Mouse (Mus musculus) heart, adult 18-20 months (tissue): Measurements from ENCODE around the gene D330020A13Rik. TPM values are rescaled to one million over a fixed set of nuclear protein-coding genes. Genes with fewer than 3 reads are reported as not detected.
A peak's percentile ranks its signal among the peaks of the same experiment; 100 is the strongest.
"Not testable (repeated sequence)": the region's sequence is repeated elsewhere in the genome, so short reads cannot be mapped to it uniquely, and the experiment has no call there.

Source experiments
- DNase-seq, 2 experiments: peaks; one replicate each; pipeline ENCODE4 v3.0.0; 2021 to 2022; ENCODE audit warnings: mixed read lengths in 1 of 2
- long read RNA-seq, 2 experiments: library from polyadenylated mRNA; stranded (forward); transcript quantifications; one replicate each; pipeline ENCODE4 v2.0.0; 2021
- total RNA-seq, 2 experiments: library from RNA; stranded (reverse); gene quantifications; 2 replicates each; pipeline ENCODE4 v1.2.3; 2021

Gene D330020A13Rik
- total RNA-seq, result not detected
- long read RNA-seq, experiment 1, result 0 reads
- long read RNA-seq, experiment 2, result 0 reads

DNA sequence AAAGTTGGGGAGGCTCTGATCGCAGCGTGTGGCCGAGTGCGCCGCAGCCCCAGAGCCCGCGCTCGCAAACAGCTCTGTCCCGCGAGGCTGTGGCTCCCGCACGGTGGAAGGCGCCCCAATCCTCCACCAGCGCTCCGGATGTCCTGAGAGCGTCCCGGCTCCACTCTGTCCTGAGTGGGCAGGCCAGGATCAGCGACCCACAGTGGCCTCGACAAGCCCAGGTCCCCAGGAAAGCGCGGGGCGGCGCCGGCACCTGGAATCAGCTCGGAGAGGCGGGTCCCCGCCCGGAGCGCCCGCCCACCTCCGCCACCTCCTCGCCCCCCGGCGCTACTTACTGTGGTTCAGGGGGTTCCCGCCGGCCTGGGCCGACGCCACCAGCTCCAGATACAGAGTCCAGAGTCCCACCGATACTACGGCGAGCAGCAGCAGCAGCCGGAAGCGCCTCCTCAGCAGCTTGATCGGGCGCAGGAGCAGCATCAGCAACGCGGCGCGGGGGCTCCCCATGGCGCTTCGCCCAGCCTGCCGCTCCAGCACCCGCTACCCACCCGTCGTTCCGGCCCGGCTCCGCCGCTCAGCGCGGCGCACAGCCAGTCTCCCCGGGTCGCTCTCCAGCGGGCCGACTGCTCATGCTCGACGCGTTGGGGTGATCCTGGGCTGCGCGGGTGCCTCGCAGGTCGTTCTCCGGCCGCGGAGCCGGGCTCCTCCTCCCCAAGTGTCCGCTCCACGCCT lies at the start of gene D330020A13Rik, which contains the start of gene B4galnt3:
TSS of gene D330020A13Rik (plus strand) at position 309 of the 729 bp plus-strand sequence.
TSS of gene B4galnt3 (minus strand) at position 504 of the 729 bp plus-strand sequence.
- DNase-seq, result peak in 1 of 2 experiments; percentile 17

DNA sequence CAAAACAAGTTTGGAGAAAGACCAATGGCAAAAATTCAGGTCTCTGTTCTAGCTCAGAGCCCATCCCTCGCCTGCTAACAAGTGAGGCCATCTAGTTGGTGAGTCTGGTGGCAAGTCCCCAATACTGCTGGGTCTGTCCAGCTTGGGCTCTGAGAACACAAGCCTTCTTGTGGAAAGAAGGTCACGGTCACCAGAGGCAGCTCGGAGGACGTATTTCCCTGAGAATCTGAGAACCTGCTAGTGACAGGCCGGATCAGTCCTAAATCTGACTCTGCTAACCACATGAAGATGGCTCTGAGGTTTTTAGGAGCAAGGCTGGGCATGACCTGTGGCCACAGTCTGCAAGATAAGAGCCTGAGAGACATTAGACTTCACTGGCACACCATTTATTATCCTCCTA lies 47.5 kb upstream of the D330020A13Rik start:
- DNase-seq, result no peak

DNA sequence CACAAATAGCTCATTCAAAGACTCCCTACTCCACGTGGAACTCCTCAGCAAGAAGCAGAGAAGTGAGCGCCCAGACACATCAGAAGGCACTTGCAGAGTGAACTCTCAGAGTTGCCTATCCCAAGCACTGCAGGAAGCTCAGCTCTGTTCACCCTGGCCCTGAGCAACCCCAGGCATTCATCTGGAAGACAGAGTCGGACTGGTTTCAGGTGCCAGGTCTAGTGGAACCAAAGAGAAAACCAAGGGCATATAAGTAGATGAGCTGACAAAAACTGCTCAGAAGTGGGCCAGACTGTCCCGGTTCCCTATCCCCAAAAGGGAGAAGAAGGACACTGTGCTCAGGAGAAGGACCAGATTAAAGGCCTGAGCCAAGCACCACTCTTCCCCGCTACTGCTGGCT lies 44.3 kb upstream of the D330020A13Rik start:
- no peak for DNase-seq

DNA sequence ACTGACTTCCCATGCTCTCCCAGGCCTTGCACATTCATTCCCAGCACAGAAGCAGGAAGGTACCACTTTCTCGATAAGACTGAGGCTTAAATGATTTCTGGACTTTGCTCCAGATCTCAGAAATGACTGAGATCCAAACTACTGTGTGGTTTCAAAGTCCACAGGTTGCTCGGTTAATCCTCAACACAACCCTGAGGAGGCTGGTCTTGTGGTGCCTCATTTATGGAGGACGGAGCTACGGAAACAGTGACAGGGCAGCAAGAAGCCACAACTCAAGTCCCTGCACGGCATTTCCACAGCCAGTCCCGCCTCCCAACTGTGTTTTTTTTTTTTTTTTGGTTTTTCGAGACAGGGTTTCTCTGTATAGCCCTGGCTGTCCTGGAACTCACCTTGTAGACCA lies 43.2 kb upstream of the D330020A13Rik start:
- no peak for DNase-seq

DNA sequence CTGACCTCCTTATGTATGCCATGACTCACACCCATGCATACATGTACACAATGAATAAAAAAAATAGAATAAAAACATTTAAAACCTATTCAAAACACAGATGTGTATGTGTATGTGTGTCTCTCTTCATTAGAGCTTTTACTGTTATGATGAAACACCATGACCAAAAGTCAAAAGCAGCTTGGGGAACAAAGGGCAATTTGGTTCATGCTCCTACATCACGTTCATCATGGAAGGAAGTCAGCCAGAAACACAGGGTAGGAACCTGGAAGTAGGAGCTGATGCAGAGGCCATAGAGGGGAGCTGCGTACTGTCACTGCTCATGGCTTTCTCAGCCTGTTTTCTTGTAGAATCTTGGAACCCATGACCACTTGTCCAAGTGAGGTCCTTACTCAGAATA lies 41.4 kb upstream of the D330020A13Rik start:
- DNase-seq, result no peak

DNA sequence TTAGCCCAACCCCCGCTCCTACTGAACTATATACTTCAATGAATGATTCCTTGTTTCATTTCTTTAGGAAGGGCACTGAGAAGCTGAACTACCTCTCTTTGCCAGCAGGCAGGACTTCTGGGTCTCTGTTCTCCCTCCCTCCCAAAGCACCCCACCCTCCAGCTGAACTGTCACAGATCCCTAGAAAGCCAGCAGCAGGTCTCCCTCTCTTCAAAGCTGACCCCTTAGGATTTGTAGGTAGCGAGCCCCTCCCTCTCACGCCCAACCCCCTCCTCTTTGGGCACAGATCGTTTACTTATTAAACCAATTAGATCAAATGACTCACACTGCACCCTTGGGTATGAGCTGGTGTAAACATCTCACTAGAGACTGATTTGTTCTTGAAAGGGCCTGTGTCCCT lies 39.5 kb upstream of the D330020A13Rik start:
- no peak for DNase-seq

DNA sequence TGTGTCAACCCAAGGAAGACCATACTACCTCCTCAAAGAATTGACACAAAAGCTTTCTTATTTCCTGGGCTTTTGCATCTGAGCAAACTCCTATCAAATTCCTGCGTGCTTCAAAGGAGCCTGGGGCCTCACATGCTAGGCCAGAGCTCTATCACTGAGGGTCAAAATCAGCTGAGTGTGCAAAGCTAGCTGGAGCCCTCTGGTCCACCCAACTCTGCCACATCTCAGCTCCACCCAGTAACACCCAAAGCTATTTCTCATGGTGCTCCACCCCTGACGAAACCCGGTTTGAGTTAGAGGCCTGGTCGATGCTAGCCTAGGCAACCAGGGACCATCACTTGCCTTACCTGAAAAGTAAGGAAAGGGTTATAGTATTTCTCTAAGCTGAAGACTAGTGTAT lies 39.0 kb upstream of the D330020A13Rik start:
- DNase-seq, result no peak

DNA sequence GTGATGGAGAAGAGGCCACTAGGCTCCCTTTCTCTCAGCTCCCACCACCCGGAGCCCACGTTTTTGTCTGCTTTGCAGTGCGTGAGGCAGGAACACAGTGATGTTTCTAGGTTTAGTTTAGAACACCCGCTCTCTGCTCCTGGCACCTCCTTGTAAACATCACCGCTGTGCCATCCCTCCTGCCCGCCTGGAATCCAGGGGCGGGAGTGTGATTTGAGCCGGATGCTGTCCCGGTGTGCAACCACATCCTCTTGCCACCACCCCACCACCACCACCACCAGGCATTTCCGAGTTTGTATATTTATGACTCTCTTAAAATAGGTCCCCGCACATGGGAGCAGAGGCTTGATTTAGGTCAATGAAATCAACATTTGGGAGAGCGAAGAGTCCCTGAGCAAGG lies 38.5 kb upstream of the D330020A13Rik start:
- DNase-seq, result no peak

DNA sequence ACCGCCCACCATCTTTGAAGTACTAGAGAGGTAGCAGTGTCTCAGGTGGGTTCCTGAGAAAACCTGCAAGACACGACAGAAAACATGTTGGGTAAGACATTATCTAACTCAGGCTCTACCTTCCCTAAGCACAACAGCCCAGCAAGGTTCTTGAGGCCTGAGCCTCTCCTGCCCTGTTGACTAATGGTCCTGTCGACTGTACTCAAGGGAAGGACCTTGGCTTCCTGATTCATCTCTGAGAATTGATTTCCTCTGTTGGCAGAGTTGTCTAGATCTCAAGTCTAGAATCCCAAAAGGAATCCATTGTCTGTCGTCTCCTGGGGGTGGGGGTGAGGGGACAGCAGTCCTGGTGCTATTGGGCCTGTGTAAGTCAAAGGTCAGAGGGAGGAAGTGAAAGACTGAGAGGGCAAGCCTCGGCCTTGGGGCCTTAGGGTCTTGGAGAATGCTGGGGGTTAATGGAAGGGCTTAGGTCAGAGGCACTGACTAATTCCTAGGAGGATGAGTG lies 37.7 kb upstream of the D330020A13Rik start:
- no peak for DNase-seq

DNA sequence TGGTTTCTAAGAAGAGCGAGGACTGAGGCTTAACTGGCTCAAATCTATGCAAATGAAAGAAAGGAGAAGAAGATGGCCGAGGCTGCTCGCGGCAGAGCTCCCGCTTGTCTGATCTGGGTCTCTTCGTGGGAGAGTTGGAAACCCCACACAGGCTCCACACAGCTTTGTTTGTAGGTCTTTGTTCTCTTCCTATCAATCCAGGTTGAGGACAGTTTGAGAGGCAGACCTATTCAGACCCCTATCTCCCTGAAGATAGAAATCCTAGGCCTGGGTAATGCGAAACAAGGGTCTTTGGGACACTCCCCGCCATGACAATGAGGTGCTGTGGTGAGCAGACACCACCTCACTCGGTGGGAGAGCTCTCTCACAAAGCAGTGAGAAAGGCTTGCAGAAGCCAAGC lies 34.7 kb upstream of the D330020A13Rik start:
- no peak for DNase-seq

DNA sequence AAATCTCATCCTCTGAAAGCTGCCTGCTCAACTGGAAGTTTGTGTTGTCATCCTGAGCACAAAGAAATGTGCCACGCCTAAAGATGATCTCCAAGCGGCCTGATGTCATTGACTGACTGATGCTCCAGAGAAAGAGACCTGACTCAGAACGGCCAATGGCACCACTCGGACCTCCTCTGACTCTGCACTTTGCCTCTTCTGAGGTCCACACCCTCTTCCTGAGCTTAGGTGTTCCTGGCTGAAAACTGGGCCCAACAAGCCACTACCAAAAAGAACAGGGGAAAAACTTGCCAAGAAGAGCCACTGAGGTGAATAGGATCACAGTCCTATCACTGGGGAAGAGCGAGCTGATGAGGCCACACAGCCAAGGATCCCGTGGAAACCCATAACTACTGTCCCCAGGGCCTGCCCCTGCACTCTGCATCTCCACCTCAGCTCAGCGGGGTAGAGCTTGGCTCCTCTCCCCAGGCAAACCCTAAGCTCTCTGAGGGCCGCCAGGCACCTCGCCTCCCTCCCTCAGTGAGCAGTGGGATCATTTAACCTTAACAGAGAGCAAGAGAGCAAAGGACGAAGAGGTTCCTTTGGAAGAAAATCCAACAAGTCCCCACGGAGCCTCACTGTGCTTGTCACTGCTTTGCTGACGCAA lies 31.2 kb upstream of the D330020A13Rik start:
- DNase-seq, result no peak

DNA sequence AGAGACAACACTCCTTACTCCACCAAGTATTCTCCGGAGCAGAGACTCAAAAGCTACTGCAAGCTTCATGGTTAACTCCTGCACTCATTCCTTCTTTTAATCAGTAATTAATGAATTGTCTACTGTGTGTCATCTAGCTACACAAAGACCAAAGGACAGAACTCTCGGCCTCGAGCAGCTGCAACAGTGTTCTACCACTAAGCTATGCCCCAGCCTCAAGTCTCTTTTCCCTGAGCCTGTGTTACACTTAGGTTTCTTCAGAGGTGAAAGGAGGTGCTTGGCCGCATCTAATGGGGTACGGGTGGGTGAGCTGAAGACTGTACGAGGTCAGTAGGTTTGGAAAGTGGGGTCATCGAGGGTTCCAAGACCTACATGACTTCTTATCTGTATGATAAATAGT lies 30.6 kb upstream of the D330020A13Rik start:
- DNase-seq, result no peak

DNA sequence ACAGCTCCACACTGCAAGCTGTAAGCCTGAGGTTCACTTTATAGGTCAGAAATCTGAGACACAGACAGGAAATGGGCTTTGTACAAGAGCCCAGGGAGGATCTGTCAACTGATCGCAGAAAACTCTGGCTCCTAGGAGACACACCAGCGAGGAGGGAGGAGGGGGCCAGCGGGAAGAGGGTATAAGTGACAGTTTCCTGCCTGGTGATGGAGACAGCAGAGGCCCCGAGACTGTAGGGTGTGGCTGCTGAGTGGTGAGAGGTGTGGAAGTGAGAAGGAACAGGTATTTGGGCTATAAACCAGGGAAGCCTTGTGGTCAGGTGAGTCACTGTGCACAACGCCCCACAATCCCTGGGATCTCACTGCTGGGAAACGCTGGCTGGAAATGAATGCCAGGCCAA lies 30.0 kb upstream of the D330020A13Rik start:
- no peak for DNase-seq

DNA sequence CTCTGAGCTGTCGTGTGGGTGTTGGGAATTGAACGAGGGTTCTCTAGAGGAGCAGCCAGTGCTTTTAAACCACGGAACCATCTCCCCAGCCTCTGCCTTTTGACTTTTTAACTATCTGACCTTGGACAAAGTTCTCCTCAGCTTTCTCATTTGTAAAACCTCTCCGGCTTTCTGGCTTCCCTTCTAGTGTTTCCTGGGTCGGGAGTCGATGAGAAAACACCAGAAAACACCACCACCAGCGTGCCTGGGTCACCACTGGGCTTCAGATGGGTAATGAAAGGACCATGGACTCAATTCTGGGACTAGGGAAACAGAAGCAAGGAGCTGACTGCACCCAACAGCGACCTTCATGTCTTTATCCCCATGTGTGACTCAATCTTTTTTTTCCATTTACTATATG lies 20.0 kb upstream of the D330020A13Rik start:
- peak in 1 of 2 experiments; percentile 7 for DNase-seq

DNA sequence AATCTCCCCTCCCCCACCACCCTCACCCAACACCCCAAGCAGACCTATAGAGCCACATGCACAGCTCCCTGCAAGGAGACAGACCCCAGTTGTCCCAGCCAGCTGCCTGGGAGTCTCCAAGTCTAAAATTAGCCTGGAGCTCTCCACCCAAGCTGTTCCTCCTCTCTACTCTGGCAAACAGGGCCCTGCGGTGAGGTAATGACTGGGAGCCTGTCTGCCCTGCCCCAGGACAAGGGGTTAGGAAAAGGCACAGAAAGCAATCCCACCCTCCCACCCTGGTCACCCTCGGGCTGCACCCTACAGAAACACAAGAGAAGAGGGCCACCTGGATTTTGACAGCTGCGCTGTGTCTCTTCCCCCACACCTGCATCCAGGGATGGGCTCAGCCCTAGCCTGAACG lies 19.3 kb upstream of the D330020A13Rik start:
- peak; percentile 53 to 72 for DNase-seq

DNA sequence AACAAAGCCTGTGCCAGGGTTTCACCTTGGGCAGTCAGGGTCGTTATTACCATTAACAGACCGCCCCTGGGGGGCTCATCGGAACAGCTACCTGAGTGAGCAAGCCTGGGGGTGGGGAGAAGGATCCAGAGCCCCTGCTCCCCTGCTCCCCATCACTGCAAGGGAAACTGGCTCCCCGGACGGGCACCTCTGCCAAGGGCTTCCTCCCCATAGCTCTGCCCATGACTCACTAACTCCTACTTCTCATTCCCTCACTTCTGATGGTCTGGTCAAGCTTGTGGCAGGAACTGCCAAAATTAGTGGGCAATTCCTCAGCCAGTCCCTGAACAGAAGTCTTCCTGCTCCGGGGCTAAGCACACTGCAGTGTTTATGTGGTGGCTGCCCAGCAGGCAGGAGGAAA lies 18.9 kb upstream of the D330020A13Rik start:
- DNase-seq, result peak; percentile 15 to 17

DNA sequence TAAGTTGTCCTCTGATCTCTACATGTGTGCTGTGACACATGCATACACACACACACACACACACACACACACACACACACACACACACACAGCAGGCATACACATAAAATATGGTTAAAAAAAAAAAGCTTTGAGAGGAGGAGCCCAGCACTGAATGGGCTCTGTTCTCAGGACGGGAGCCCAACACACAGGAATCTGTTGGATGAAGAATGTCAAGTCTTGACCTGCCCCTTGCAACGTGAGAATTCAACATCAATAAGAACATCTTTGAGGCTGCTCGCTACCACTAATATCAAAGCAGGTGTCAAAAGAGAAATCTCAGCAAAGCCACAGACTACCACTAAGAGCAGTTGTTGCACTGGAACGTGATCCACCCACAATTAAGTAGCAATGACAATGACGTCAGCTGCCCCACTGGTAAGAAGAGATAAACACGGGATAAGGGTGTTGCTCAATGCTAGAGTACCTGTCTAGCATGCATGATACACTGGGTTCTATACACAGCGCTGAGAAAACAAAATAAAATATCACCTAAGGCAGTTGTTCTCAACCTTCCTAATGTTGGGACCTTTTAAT lies 17.2 kb upstream of the D330020A13Rik start:
- no peak for DNase-seq

DNA sequence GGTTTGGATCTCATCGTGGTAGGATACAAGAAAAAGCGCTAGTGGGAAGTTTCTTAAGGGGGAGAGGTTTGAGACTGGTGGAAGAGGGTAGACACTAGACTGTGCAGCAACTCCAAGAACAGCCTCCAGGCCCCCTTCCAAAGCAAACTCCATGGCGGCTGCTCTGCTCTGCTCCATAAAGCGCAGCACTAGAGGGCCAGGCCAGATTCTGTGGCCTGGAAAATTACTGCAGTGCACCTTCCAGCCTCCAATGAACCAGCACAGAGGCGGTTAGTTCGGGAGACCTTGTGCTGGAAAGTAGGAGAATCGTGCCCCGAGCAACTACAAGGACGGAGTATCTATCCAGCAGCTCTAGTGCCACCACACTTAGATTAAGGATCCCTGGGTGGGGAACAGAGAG lies 6.9 kb upstream of the D330020A13Rik start:
- no peak for DNase-seq

DNA sequence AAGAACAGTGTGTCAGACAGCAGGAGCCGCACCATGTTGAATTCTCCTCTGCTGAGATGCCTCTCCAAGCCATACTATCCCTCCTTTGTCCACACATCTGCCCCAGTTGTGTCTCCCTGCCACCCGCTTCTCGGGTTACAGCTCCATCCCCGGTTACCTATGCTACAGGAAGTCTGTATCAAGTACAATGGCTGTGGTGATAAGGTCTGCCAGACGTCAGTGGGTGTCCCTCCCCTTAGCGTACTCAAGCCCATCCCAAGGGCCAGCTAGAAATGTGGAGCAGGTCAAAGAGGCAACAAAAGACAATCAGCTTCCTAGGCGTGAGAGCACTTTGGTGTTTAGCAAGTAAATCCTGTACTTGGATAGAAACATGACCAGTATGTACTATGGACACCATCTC lies 5.6 kb upstream of the D330020A13Rik start:
- no peak for DNase-seq

DNA sequence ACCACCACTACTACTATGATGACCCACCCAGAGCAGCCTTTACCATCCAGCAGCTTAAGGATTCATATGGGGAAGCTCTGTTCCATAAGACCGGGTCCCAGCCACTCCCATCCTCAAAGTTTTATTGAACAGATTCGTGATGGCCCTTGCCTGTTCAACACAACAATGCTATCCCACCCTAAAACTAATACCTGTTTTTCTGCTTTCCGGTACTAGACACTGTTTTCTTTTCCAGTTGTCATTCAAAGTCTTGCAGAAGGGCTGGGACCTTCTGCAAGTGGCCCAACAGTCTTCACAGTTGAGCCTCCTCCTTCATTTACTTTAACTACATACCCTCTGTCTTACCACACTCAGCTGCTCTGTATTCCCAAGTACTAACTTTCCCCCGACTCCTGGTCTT lies 4.7 kb upstream of the D330020A13Rik start:
- DNase-seq, result no peak

DNA sequence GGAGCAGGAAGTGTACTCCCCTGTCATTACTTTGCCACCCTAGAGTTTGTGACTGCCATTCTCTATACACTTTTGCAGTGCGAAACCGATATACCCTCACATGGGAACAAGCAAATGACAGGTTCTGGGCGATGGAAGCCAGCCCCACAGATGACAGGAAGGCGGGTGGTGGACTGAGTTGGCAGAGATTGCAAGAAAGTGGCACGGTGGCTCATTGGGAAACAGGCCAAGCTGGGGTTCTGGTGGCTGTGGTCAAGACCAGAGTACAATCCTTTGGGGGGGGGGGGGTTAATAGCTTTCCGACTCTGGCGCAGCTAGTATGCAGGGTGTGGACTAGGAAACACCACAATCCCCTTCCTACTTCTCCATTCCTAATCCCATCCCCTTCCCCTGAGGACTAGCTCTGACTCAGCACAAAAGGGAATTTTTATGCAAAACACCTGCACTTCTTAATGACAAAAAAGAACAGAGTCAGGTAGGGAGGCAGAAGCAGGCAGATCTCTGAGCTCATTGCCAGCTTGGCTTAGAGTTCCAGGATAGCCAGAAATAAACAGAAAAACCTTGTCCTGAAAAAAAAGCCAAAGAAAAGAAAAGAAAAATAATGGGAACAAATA lies 2.7 kb upstream of the D330020A13Rik start:
- no peak for DNase-seq

DNA sequence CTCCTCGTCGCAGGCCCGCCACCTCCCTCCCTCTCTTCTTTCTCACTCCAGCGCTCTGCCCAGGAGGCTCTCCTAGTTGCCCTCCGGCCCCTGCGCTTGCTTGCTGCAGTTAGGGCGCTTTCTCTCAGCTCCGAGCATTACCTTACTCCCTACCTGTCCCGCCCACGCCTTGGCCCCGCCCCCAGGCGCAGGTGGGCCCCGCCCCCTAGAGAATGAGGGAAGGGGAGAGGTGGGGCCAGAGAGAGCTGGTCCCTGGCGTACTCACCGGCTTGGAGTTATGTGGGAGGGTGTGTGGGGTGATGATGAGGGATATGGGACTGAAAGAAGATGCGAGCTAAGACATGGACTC lies 595 bp downstream of the D330020A13Rik start:
- peak in 1 of 2 experiments; percentile 9 for DNase-seq

DNA sequence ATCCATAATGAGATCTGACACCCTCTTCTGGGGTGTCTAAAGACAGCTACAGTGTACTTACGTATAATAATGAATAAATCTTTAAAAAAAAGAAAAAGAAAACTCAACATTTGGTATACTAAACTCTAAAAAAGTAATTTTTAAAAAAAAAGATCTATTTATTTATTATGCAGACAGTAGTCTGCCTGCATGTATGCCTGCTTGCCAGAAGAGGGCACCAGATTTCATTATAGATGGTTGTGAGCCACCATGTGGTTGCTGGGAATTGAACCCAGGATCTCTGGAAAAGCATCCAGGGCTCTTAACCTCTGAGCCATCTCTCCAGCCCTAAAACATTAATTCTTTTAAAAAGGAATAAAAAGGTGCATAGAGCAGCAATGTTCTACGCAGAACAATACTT lies 2.4 kb downstream of the D330020A13Rik start:
- not testable (repeated sequence) for DNase-seq
